Mouse (Mus musculus) heart, postnatal 0 days (tissue): Measurements from ENCODE around the gene Iqcj. TPM values are rescaled to one million over a fixed set of nuclear protein-coding genes. Genes with fewer than 3 reads are reported as not detected.

Source experiments
- ATAC-seq: fragments of 200-750 bp; cut with Nextera tagmentation; 2 replicates; pipeline ENCODE4 v1.8.0; 2017; ENCODE audit warnings: low read depth, moderate number of reproducible peaks, moderate library complexity; ENCODE audit not compliant: insufficient read depth
- DNase-seq: peaks from one replicate; pipeline ENCODE4 v3.0.0-alpha.2; 2016; ENCODE audit warnings: low spot score
- H3K27ac ChIP-seq: fragments of 300-500 bp; sonication (generic); 2 replicates; pipeline ENCODE4 v1.5.1; 2014; ENCODE audit warnings: low read depth, mild to moderate bottlenecking
- H3K27me3 ChIP-seq: fragments of 300-500 bp; sonication (generic); 2 replicates; pipeline ENCODE4 v1.6.1; 2014; ENCODE audit warnings: low read length, mixed read lengths; ENCODE audit not compliant: control insufficient read depth, insufficient read depth
- H3K36me3 ChIP-seq: fragments of 300-500 bp; sonication (generic); replicated peaks from 2 replicates; pipeline ENCODE4 v1.6.1; 2014; ENCODE audit warnings: low read length, mixed read lengths; ENCODE audit not compliant: control insufficient read depth, insufficient read depth
- H3K4me1 ChIP-seq: fragments of 300-500 bp; sonication (generic); 2 replicates; pipeline ENCODE4 v1.6.1; 2014; ENCODE audit warnings: antibody characterized with exemption; ENCODE audit not compliant: control insufficient read depth, insufficient read depth
- H3K4me2 ChIP-seq: fragments of 300-500 bp; sonication (generic); 2 replicates; pipeline ENCODE4 v1.6.1; 2014; ENCODE audit warnings: low read depth, mild to moderate bottlenecking, low read length, moderate library complexity
- H3K4me3 ChIP-seq: fragments of 300-500 bp; sonication (generic); 2 replicates; pipeline ENCODE4 v1.5.1; 2014; ENCODE audit warnings: low read depth, low read length
- H3K9ac ChIP-seq: fragments of 300-500 bp; sonication (generic); replicated peaks from 2 replicates; pipeline ENCODE4 v1.6.1; 2014; ENCODE audit warnings: low read depth, low read length, mixed read lengths
- H3K9me3 ChIP-seq: fragments of 300-500 bp; sonication (generic); replicated peaks from 2 replicates; pipeline ENCODE4 v1.6.1; 2016; ENCODE audit warnings: low read length; ENCODE audit not compliant: control insufficient read depth
- CTCF ChIP-seq: IDR thresholded peaks from 2 replicates; pipeline ENCODE4 v1.5.1; 2016; ENCODE audit warnings: antibody characterized with exemption, control low read depth, low read depth
- EP300 ChIP-seq: IDR thresholded peaks from 2 replicates; pipeline ENCODE4 v1.6.1; 2016; ENCODE audit warnings: antibody characterized with exemption, low read depth
- WGBS: fragments of 180-500 bp; shearing (Covaris S2); extraction: QIAGEN DNeasy Blood & Tissue Kit; methylation state at CpG from one replicate; pipeline ENCODE4 v1.1.7; 2014; 5-methylcytosine and 5-hydroxymethylcytosine counted together
- polyA plus RNA-seq: library from polyadenylated mRNA; unstranded; fragments of >200 nt; fragmentation: Nextera tagmentation; extraction: Ambion mirVana; gene quantifications from 2 replicates; pipeline ENCODE4 v1.2.1, GENCODE M21; 2015
- total RNA-seq: library from RNA; depleted of rRNA; stranded (reverse); fragments of >200 nt; gene quantifications from 2 replicates; pipeline ENCODE4 v1.2.3, GENCODE M21; 2014; ENCODE audit warnings: low replicate concordance

The Iqcj gene
- total and polyA plus RNA-seq, 2 experiments from 2014 or later, result not detected

- TF ChIP-seq CTCF (no peak), EP300 (no peak)
- no peak overlapping the region for H3K27ac ChIP-seq
- DNase-seq (no peak), ATAC-seq (no peak)
- no peaks in the 10 kb centered on the region for H3K27me3 ChIP-seq
- no peaks in the 10 kb centered on the region for H3K9me3 ChIP-seq
- H3K4me1 ChIP-seq, result no peaks in the 10 kb centered on the region
- no peak overlapping the region for H3K4me3 ChIP-seq
- WGBS, result 56% methylated on average over 4 of the region's 4 CpGs
- H3K4me2 ChIP-seq, result no peak overlapping the region
- no peak overlapping the region for H3K9ac ChIP-seq
- H3K36me3 ChIP-seq, result no peaks in the 10 kb centered on the region
Observed at GRCm38 (mm10) chr3:68019401-68019800, 127.4 kb downstream of the Iqcj start.

GRCm38 (mm10) chr3:68036097-68036496 lies 144.1 kb downstream of the Iqcj start:
- DNase-seq, result no peak
- no peaks in the 10 kb centered on the region for H3K36me3 ChIP-seq
- no peak overlapping the region for H3K4me3 ChIP-seq
- no peak overlapping the region for H3K9ac ChIP-seq
- no peaks in the 10 kb centered on the region for H3K9me3 ChIP-seq
- no peak for ATAC-seq
- no peak overlapping the region for H3K4me2 ChIP-seq
- TF ChIP-seq EP300 (no peak), CTCF (no peak)
- no peaks in the 10 kb centered on the region for H3K27me3 ChIP-seq
- no peak overlapping the region for H3K27ac ChIP-seq
- WGBS, result 57% methylated on average over 3 of the region's 3 CpGs
- H3K4me1 ChIP-seq, result no peaks in the 10 kb centered on the region

GRCm38 (mm10) chr3:68042951-68043350 lies 150.9 kb downstream of the Iqcj start:
- ATAC-seq (no peak), DNase-seq (no peak)
- Histone ChIP-seq H3K27me3 (0 out of 2 replicates have a peak, but pooled peaks cover 5% of the 10 kb centered on the region), H3K9ac (no peak overlapping the region), H3K4me1 (no peaks in the 10 kb centered on the region), H3K27ac (no peak overlapping the region), H3K9me3 (no peaks in the 10 kb centered on the region), H3K36me3 (no peaks in the 10 kb centered on the region), H3K4me3 (no peak overlapping the region), H3K4me2 (no peak overlapping the region)
- 78% methylated on average over 2 of the region's 2 CpGs for WGBS
- TF ChIP-seq CTCF (no peak), EP300 (no peak)

DNA sequence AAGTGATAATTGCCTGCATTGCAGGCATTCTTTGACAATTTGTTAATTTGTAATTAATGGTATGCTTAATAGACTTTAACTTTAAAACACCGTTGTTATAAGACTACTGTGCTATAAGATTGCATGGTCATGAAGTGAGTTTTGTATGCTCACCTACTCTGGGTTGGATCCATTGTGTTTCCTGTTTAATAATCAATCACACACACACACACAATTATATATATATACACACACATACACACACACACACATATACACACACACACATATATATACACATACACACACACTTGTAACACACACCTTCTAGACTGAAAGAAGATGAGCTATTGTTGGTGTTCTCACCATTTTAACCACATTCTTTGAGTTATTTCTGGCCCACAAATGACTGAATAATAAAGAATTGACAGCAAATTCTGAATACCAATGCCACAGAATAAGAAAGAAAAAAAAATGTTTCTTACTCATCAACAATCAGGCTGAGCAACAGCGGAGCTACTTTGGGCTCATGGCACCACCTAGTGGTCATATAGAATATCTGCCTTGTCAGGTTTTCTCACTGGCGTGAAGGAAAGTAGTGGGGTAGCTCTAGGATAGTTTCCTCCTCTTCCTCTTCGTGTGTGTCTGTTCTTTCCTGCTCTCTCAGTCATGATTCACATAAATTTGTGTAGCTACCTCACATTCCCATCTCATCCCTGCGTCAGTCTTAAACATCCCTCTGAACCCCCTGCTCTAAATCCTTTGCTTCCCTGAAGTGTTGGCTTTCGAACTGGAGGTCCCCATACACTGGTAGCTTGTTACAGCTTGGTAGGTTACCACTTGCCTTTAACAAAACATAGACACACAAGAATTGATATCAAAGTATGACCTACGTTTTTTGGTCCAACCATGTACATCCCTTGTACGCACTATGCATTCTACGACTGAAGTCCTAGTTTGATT lies 153.7 kb downstream of the Iqcj start:
- Histone ChIP-seq H3K4me1 (no peaks in the 10 kb centered on the region), H3K4me3 (no peak overlapping the region), H3K4me2 (no peak overlapping the region), H3K27ac (no peak overlapping the region), H3K27me3 (0 out of 2 replicates have a peak, but pooled peaks cover 5% of the 10 kb centered on the region), H3K9me3 (no peaks in the 10 kb centered on the region), H3K9ac (no peak overlapping the region), H3K36me3 (no peaks in the 10 kb centered on the region)
- TF ChIP-seq EP300, result no peak
- peak; percentile 85 for TF ChIP-seq CTCF
- 49% methylated on average over 9 of the region's 9 CpGs for WGBS
- ATAC-seq (no peak), DNase-seq (peak; percentile 59)

- H3K27me3 ChIP-seq, result no peaks in the 10 kb centered on the region
- peak; percentile 21 for DNase-seq
- TF ChIP-seq EP300 (no peak), CTCF (peak; percentile 58)
Observed at GRCm38 (mm10) chr3:68053538-68053937, 161.5 kb downstream of the Iqcj start.

More at GRCm38 (mm10) chr3:68053538-68053937, 161.5 kb downstream of the Iqcj start:
- no peaks in the 10 kb centered on the region for H3K9me3 ChIP-seq
- H3K4me1 ChIP-seq, result no peaks in the 10 kb centered on the region
- no peak for ATAC-seq
- no peak overlapping the region for H3K4me2 ChIP-seq
- no peak overlapping the region for H3K27ac ChIP-seq
- no peak overlapping the region for H3K9ac ChIP-seq
- no peaks in the 10 kb centered on the region for H3K36me3 ChIP-seq
- WGBS, result 48% methylated on average over 2 of the region's 2 CpGs
- no peak overlapping the region for H3K4me3 ChIP-seq
